Mouse (Mus musculus) effector memory CD4-positive, alpha-beta T cell, adult 5 months (primary cell): ENCODE measurements around the gene Ptchd3. TPM values are rescaled to one million over a fixed set of nuclear protein-coding genes. Genes with fewer than 3 reads are reported as not detected.

Experiments
- polyA plus RNA-seq: library from polyadenylated mRNA; unstranded; fragments of 100-300 nt; shearing (Covaris generic); gene quantifications from one replicate; pipeline ENCODE4 v1.2.1, GENCODE M21; 2017

Ptchd3 gene
- polyA plus RNA-seq: not detected

GRCm38 (mm10) chr11:121829947-121830346 lies at the start of gene Ptchd3:
Gene Ptchd3 (plus strand): TSS chr11:121830247.

Other genes with a start within 250 kb of the Ptchd3 start
- 10.5 TPM for gene B3gntl1, start 157.1 kb upstream of the Ptchd3 start, polyA plus RNA-seq
- gene Metrnl, start 128.7 kb upstream of the Ptchd3 start, polyA plus RNA-seq: 14.4 TPM